Mouse (Mus musculus) ovary, postnatal 10 days (tissue): ENCODE measurements at regions not wholly inside any gene's neighbourhood (a gene's known extent, or its start where the extent isn't known, plus 50 kb on each side); places are given as distances from the start of the nearest gene placed in this dataset.

ENCODE experiments used
- DNase-seq: peaks from one replicate; pipeline ENCODE4 v3.0.0; 2022; ENCODE audit warnings: low spot score

- DNase-seq, result no peak
These were observed 379.0 kb upstream of the Nrp1 start for GRCm38 (mm10) chr8:127979180-127980030.

GRCm38 (mm10) chr8:127982165-127982564, 376.2 kb upstream of the Nrp1 start:
- DNase-seq, result no peak

DNA sequence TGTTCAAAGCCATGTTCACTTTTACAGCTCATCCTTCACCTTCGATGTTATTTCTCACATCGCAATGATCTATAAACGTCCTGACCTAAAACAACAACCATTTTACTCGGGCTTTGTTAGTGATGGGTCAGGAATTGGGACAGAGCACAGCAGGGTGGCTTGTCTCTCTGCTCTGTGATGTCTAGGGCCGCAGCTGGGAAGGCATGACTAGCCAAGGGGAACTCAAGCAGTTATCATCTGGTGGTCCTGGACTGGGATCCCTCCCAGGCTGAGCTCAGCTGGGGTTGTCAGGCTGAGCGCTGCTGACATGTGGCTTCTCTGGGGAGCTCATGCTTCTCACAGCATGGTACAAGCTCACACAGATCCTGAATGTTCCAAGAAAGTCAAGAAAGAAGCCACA, 372.8 kb upstream of the Nrp1 start:
- DNase-seq, result no peak

DNA sequence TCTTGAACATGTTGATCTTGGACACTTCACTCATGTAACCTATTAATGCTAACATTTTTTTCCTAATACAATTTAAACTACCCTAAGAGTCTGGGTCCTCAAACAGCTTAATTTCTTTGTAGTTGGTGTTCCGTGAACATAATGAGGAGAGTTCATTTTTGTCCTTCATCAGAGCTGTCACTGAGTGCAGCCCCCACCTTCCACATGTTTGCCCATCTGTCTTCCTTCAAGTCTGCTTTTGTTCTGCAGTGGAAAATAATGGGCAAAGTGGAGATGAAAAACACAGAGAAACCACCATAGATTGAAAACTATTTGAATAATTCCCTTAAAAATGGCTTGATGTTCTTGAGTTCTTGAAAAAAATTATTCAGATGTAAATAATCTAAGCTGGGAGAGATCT, 369.5 kb upstream of the Nrp1 start:
- DNase-seq, result no peak

DNA sequence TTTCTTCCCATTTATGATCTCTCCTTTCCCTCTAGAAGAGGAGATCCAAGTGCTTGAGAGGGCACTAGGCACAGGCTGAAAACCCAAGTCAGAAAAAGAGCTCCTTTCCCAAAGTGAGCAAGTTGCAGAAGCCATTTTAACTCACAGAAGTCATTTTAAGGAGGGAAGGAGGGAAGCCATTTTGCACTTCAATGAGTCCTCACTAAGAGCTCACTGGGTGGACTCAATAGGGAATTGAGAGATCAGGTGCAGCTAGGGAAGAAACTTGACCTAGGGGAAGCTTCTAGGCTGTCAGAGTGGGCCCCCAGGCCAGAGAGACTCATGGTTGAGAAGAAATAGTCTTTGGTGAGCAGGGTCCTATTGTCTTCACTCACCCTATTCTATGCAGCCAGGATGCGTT, 363.5 kb upstream of the Nrp1 start:
- DNase-seq, result no peak

GRCm38 (mm10) chr8:127995490-127995889, 362.9 kb upstream of the Nrp1 start:
- DNase-seq, result no peak

- DNase-seq, result no peak
These were observed 356.0 kb upstream of the Nrp1 start for GRCm38 (mm10) chr8:128002386-128002785.

GRCm38 (mm10) chr8:128002806-128003205, 355.6 kb upstream of the Nrp1 start:
- no peak for DNase-seq

DNA sequence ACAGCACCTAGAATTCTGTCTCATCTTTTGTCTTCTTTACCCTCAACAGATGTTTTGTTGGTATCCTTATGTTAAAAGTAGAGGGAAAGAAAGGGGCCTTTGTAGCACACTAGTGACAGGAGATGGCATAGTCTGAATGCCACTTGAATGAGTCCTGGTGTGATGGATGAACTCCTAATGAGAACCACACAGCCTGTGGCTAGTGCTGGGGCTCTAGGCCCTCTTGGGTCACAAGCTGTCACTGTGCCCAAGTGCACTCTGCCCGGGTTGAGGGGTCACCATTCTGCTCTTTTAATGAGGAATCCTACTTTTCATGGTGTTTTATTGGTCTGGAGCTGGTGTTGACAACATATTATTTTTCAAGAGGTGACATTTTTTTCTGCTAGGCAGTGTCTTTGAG, 355.0 kb upstream of the Nrp1 start:
- DNase-seq, result no peak

GRCm38 (mm10) chr8:128003881-128004286, 354.5 kb upstream of the Nrp1 start:
- no peak for DNase-seq

DNA sequence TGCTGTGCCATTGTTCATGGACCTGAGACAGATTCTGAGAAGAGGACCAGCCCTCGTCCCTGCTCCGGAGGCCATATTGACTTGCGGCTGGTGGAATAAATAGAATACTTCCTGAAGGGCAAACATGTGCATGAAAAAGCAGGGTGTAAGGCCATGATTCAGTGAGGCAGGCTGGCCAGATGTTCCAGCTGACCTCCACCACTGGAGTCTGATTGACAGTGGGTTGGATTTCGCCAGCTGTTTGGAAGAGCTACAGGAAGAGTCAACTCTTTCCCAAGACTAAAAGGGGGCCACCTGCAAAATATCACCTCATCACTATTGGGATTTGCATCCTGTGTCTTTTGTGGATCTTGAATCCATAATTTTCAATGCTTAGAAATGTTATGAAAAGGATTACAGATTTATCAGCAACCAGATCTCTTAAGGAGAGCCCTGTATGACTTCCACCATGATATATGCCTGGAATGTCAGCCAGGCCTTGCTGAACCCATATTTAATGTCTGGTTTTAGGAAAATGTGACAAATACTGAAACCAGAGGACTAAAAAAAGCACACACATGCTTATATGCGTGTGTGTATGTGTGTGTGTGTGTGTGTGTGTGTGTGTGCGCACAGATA, 348.9 kb upstream of the Nrp1 start:
- no peak for DNase-seq

GRCm38 (mm10) chr8:128017171-128017570, 341.2 kb upstream of the Nrp1 start:
- no peak for DNase-seq

GRCm38 (mm10) chr8:128023661-128024060, 334.7 kb upstream of the Nrp1 start:
- DNase-seq, result no peak

- no peak for DNase-seq
These were observed 333.6 kb upstream of the Nrp1 start for GRCm38 (mm10) chr8:128024774-128025222.

- DNase-seq, result peak; percentile 38
These were observed 333.1 kb upstream of the Nrp1 start for GRCm38 (mm10) chr8:128025251-128025856.

DNA sequence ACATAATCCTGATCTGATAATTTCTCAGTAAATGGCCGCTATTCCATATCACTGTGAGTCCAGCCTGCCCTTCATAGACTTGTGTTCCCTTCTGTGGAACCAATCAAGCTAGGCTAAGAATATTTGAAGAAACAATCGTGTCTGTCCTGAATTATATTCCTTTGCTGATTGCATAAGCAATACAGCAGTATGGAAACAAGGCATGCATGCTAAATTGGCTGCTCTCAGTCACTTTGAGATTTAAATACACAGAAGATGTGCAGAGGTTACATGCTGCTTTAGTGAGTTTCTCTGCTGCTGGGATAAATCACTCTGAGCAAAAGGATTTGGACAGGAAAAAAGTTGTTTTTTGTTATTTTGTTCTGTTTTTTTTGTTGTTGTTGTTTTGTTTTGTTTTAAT, 331.4 kb upstream of the Nrp1 start:
- DNase-seq, result no peak

DNA sequence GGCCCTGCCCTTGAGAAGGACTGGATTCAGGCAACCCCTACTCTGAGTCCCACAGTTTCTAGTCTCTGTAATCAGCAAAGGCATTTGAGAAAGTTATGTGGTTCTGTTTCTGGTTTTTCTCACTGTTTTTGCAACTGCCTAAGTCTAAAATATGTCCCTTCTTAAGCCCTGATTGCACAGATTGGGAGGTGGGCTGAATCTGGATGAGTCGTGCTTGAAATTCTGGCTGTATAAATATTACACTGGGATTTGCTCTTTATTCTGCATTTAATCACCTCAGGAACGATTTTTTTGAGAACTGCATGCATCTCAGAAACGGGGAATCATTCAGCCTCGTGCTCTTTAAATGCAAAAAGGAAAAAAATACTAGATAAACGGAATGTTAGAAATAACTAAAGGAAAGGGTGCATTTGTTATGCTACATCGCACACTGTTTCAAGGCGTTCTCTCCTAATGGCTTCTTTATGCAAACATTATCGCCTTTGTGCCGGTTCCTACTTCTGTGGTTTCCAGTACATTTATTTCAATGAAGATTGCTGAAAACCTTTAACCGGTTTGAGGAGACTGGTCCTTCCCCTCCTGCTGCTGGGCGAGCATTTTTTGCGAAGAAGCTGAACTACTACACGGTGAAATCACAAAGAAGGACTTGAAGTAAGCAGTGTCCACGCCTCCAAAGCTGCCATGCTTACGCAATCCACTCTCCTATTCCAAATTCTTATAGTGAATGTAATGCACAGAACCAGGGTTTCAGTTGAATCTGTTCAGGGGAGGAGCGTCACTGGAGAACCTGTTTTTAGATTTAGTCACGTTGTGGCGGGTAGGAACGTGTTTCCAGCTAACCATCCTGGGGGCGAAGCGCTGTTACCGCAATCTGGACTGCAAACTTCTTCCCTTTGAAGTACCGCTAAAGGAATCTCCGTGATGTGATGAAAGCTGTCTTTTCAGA, 327.8 kb upstream of the Nrp1 start:
- no peak for DNase-seq

DNA sequence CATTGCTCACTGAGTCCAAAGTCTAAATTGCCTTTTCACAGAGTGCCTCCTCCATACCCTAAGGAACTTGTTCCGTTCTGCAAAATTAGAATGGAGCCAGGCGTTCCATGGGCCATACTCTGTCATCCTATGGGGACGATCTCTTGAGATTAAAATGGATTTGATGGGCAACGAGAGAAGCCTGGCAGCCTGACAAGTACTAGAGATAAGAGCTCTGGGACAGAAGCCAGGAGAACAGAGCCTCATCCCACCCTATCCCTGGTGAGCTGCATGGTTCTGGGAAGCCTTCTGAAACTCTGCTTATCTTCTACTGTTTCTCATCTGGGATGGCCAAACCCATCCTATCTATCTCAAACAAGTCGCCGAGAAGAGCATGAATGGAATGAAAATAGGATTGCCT, 324.3 kb upstream of the Nrp1 start:
- no peak for DNase-seq

- no peak for DNase-seq
These were observed 322.7 kb upstream of the Nrp1 start for GRCm38 (mm10) chr8:128035672-128036071.

DNA sequence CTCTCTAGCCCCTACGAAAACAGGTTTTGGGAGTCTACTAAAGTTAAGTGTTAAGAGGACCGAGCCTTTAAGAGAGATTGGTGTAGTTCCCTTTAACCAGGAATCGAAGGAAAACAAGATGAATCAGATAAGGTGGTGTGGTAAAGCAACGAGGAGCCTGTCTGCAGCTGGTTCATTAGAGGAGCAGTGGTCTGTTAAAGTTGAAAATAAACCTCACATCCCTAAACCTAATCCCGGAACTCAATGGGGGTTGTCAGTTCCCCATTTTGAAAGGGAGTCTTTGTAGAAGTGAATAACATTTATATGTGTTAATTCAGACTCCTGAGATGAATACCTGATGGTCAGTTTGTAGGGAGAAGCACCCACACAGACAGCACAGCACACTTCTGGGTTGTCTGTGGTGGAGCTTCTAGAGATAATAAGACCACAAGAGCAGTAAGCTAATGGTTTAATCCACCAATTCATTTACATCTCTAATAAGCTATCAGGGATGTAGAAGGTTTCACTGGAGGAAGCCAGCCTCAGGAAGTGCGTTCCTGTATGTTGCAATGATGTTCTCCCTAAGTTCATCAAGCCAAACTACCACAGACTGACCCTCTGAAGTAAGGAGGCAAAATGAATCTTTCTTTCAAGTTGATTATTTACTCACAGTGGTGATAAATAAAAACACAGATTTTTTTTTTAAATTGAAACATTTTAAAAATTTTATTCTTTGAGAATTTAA, 318.9 kb upstream of the Nrp1 start:
- DNase-seq, result no peak

DNA sequence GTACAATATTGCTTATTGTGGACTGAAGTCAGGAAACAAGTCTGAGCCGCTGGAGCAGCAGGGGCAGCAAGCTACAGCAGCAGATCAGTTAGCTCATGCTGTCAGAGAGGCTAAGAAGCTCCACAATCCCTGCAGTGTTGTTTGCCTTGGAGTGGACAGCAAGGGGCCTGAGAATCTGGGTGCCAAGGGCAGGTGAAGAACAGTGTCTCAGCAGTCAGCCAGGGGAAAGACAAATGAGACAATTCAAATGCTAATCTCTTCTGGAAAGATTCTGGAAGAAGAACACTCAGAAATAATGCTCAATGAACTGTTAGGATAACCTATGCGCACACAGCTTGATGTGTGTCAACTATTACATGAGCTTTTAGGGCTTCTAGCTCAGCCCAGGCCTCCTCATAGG, 315.5 kb upstream of the Nrp1 start:
- DNase-seq, result no peak
